Mouse (Mus musculus) layer of hippocampus, adult 9-10 months (tissue): ENCODE measurements around the gene Eif4e2.

Experiments used
- DNase-seq: peaks from one replicate; pipeline ENCODE4 v3.0.0; 2022; ENCODE audit warnings: low spot score

Eif4e2 gene

DNA sequence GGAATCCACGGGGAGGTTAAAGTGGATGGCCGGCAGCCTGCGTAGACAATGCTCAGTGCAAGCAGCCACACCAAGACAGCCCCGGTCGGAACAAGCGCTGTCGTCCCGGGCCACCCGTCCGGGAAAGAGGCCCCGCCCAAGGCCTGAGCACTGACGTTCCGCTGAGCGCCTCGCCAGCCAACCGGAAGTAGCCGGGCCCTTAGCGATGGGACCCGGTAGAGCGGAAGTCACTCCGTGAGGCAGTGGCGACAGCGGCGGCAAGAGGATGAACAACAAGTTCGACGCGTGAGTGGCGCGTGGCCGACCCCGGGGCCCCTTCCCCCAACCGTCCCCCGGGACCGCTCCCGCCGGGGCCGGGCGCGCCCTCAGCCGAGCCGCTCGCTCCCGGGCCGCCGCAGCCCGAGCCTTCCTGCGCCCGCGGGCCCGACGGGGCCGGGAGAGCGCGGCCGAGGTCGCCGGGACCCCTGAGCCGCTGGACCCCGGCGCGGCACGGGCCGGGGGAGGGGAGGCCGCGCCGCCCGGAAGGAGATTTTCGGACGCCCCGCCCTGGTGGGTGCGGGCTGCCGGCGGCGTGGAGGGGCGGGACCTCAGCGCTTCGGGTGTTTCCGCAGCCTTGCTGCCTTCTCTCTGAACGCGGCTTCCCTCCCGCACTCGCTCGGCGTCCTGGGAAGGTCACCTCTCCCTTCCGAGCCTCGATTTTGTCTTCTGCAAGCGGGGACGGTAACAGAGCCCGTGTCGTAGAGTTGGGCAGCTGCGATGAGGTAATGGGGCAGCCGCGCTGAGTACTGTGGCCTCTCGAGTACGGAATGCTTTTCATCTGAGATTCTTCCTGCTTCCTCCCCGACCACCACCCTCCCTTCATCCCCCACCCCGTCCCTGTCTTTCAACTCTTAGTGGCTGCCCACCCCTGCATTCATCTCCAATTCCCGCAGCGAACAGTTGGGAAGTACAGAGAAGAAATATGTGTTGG lies at the start of gene Eif4e2:
TSS of gene Eif4e2 (plus strand) at position 180 of the 970 bp plus-strand sequence.
- peak; percentile 80 for DNase-seq

DNA sequence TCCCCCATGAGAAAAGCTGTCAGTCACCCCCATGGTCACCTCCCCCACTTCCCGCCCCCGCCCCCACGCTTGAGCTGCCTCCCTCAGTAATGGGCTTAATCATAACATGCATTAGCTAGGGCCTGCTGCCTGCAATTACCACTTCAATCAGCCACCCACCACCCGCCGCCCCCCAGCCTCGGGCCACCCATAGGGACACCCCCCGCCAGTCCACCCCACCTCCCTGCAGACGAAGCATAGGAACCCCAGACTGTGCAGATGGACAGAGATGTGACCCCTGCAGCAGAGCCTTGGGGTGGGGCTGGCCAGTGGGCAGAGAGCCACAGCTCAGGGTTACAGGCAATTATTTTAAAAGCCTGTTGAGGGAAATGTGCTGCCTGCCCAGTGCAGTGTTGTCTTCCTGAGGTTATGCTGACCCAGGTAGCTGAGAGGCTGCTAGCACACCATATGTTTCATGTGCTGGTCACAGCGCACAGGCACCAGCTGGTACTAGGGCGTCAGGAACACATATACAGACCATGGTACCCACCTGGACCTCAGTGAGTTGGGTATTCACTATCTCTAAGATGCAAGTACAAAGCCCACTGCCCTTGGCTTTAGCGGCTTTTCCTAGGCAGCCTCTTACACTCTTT lies 49.4 kb upstream of the Eif4e2 start:
- DNase-seq, result no peak

DNA sequence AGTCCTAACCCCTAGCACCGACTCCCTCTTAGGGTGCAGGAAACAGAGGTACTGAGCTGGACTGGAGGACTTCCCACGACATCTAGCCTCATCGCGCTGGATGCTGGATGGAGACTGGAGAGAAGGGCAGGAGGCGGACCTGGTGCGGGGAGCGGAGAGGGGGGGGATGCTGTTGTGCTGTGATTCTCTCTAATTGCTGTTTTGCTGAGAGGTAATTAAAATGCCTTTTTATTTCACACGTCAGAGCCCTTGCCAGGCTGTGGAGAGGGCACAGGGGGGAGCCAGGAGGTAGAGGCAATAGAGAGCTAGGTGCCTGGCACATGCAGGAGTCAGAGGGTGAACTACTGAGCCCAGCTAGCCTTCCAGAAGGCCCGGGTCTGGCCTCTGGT lies 48.9 kb upstream of the Eif4e2 start:
- no peak for DNase-seq

DNA sequence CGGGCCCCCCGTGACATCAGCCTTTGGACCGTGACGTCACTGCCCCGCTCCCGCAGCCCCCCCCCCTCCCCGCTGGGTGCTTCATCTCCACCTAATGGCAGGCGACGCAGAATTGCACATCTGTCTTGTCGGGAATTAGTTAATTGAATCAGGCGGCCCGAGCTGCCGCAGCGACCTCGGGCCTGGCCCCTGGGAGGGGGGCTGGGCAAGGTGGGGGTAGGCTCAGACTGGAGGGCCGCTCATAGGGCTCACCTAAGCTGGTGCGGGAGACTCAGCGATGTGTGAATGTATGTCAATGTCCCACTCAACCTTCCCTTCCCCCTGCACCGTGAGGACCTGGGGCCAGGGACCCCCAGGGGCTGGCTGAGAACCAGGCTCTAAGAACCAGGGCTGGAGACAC lies 43.3 kb upstream of the Eif4e2 start:
- DNase-seq, result no peak

DNA sequence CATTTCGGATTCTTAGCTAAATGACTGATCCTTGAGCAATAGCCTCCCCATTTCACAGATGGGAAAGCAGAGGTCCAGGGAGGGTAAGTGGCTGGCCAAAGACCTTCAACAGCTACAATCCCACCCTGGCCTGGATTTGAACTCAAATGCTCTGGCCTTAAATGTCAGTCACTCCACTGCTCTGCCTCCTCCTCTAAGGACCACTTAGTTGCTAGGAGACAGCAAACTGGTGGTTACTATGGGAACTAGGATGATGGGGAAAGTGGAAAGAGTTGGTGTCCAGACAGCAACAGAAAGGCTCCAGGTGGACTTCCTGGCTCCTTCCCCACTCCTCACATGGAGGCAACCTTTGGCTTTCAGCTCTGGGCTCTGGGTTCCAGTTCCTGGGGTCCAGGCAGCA lies 42.4 kb upstream of the Eif4e2 start:
- no peak for DNase-seq

DNA sequence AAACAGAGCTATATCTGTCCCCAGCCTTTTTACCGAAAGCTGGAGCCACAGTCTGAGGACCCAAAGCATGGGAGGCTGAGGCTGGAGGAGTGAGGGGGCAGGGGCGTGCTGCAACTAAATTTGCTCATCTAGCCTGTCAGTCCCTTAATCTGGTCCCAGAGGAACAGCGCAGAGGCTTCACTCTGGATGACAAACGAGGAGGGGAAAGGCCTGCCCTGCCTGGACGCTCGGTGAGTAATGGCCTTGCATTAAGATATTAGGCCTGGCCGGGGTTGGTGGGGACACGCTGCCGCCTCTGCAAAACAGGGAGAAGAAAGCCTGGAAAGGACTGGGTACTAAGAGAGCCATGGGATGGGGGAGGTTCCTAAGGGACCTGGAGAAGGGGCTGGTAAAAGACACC lies 41.4 kb upstream of the Eif4e2 start:
- DNase-seq, result no peak

DNA sequence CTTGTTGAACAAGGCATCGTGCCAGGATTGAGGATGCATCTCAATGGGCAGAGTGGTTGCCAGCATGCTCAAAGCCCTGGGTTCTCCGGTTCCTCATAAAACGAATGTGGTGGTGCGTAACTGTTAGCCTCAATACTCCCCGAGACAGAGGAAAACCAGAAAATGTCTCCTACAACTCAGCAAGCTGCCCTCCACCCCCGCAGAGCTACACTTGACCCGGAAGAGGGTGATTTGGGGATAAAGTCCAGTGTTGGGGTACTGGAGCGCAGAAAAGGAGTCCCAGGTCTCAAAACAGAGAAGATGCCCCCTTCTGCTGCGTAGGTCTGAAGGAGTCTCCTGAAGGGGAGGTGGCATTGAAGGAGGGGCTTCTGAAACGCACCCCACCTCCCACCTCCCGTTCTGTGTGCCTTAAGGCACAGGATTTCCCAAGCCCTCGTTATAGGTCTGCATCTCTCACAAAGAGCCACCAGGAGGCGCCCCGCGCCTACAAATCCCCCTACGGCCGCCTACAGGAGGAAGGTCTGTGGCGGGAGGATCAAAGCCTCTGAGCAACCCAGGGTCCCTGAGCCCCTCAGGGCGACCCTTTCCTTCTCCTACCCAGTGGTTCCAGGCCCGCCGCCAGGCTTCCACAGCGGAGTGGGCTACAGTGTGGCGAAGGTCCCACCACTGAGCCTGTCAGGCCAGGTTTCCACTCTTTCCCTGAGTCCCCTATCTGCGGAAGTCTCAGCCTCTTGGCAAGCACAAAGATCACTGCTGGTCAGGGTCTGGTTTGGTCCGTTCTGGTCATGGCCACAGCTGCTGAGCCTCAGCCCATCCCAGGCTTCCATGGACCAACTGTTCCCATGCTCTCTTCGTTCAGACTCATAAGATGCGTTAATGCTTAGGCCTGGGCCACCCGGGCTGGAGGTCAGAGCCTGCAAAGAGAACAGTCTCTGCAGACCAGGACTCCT lies 39.4 kb upstream of the Eif4e2 start:
- DNase-seq, result no peak

DNA sequence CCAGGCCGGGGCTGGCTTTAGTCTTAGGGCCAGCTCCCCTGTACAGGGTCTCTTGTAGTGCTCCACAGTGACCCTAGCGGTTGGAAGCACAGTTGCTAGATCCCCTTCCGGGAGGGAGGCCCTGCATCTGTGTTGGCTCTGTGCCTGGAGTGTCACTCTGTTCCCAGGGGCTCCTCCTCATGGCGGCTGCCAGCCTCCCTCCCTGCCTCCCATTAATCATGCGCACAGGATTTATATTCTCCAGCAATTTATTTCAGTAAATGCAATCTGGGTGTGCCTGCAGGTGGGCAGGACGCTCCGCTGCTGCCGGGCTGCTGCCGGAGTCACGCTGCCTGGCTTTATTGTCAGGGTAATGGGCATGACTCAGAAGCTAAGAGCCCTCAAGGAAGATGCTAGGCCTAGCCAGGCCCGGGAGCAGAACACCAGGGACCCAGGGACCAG lies 37.8 kb upstream of the Eif4e2 start:
- no peak for DNase-seq

DNA sequence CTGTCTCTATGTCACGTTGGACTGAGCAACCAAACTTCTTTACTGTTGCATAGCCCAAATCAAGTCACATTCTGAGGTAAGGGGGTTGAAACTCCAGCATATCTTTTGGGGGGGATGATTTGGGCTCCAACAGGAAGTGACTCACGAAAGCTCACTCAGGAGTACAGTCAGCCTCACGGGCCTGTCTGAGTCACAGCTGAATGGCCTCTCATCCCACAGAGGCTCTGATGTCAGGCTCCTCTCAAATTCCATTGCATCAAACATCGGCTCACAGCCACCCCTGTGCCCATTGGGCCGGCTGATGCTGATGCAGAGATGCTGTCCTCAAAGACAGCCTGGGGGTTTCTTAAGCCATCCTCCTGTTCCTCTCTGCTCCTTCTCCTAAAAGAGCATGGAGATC lies 32.8 kb upstream of the Eif4e2 start:
- DNase-seq, result no peak

DNA sequence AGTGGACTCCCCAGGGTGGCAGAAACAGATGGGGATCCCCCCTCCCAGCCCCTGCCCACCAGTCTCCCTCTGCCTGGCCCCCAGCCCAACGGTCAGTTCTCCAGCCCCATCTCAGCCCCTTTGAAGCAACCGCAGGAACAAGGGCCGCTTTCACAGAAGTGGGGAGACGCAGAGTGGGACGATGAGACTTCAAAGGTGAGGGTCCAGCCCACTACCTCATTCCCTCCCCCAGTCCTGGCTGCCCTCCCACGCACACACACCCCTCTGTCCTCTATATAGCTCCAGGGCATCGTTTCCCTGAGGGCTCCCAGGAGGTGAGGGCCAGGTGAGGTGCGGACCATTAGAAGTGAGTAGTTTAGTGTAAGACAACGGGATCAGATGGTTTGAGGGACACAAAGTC lies 30.7 kb upstream of the Eif4e2 start, which contains the start of gene Prss56:
TSS of gene Prss56 (plus strand) at position 301 of the 400 bp plus-strand sequence.
- DNase-seq, result no peak

DNA sequence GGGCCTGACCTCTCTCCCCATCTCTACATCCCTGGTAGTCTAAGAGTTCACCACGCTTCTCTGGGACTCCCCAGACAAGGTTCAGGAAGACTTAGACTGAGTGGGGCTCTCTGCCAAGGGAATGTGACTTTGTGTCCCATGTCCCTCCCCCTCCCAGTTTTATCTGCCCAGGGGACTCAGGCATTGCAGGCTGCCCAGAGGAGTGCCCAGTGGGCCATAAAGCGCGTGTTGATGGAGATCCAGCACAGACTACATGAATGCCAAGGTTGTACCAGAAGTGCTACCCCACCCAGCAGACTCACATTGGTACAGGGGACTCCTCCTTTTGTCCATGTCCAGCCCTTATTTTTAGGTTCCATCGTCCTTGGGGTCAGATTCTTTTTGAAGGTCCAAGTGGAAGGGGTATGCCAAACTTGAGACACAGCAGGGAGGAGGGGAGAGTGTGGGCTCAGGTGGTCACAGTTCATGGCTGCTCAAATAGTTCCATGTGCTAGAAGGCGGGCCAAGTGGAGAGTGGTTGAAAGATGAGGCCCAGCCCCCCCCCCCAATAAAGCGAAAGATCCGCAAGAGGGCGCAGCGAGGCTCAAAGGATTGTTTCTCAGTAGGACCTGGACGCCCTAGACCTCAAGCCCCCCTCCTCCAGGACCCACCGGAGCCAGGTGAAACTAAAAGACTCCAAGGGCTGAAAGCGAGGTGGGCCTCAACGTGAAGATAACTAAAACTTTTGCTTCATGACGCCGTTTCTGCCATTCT lies 29.5 kb upstream of the Eif4e2 start:
- DNase-seq, result no peak

DNA sequence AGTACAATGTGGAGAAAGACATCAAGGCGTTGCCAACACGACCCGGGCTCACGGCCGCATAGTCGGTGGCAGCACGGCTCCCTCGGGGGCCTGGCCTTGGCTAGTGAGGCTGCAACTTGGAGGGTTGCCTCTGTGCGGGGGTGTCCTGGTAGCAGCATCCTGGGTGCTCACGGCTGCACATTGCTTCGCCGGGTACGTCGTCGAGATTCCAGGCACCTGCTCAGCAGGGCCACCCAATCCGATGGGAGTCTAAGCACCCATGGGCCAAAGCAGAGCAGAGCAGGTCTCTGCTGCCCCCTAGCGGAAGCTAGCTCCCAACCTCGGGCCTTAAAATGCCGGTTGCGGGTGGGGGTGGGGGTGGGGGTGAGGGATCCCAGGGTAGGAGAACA lies 29.0 kb upstream of the Eif4e2 start:
- peak; percentile 49 for DNase-seq

DNA sequence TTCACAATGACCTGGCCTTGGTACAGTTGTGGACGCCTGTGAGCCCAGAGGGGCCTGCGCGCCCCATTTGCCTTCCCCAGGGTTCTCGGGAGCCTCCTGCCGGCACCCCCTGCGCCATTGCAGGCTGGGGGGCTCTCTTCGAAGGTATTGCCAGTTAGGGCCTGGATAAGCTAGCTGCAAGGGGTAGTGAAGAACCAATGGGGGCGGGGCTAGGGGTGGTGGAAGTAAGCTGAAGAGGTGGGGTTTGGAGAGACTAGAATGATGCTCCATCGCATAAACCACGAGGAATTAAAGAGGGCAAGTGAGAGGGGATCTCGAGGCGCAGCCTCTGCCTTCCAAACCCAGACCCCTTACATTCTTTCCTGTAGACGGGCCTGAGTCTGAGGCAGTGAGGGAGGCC lies 28.2 kb upstream of the Eif4e2 start:
- DNase-seq, result no peak

DNA sequence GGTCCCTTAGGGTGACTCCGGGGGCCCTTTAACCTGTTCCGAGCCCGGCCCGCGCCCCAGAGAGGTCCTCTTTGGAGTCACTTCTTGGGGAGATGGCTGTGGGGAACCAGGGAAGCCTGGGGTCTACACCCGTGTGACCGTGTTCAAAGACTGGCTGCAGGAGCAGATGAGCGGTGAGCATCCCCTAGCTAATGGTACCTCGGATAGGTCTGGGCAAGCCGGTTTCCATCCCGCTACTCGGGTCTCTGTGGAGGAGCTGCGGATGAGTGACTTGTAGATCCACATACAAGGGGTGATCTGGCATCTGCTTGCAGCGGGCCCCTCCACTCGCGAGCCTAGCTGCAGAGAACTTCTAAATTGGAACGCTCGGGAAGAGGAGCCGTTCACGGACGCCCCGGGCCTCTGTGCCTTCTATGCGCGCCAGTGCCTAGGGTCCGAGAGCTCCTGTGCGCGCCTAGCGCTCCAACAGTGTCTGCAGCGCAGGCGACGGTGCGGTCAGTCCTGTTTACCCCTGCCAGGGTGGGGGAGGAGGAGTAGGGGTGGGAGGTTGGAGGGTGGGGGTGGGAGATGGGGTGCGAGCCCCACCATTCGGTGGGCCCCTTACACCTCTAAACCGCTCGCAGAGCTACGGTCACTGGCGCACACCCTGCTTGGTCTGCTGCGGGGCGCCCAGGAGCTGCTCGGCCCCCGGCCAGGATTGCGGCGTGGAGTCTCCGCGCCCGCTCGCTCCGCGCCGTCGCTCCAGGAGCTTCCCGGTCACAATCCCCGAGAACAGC lies 27.3 kb upstream of the Eif4e2 start:
- DNase-seq, result no peak

DNA sequence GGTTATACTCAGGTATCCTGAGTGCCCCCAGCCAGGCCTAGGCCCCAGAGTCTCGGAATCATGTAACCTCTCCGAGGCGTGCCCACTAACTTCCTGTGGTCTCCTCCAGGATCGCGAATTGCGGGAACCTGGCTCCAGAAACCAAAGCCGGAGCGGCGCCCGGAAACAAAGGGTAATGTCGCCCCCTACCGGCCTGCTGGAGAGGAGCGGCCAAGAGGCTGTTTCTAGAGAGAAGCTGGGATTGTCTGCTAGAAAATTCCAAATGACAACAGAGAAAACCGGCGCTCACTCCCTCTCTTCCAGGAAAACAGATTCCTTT lies 26.7 kb upstream of the Eif4e2 start:
- no peak for DNase-seq

DNA sequence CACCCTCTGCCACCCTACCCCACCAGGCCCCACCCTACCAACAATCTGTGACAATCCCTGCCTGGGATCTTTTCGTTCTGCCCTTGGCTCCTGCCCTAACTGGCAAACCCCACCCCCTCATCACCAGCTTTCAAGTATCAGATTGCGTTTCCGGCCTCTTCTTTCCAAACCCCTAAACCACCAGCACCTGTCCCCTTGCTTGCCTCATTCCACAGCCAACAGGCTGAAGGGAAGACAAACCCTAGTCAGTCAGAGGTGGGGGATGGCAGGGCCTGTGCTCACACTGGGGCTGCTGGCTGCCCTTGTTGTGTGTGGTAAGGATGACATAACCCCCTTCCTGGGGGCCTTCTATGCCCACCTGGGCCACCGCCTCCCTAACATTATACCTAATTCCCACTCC lies 23.3 kb upstream of the Eif4e2 start, which contains the start of gene Chrnd:
TSS of gene Chrnd (plus strand) at position 179 of the 400 bp plus-strand sequence.
- DNase-seq, result no peak

DNA sequence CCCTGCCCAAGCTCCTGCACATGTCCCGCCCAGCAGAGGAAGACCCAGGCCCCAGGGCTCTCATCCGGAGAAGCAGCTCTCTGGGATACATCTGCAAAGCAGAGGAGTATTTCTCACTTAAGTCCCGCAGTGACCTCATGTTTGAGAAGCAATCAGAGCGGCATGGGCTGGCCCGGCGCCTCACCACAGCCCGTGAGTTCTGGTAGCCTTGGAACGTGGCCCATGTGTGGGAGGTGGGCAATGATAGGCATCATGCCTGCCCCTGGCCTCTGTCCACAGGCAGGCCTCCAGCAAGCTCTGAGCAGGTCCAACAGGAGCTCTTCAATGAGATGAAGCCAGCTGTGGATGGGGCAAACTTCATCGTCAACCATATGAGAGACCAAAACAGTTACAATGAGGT lies 16.4 kb upstream of the Eif4e2 start:
- no peak for DNase-seq

DNA sequence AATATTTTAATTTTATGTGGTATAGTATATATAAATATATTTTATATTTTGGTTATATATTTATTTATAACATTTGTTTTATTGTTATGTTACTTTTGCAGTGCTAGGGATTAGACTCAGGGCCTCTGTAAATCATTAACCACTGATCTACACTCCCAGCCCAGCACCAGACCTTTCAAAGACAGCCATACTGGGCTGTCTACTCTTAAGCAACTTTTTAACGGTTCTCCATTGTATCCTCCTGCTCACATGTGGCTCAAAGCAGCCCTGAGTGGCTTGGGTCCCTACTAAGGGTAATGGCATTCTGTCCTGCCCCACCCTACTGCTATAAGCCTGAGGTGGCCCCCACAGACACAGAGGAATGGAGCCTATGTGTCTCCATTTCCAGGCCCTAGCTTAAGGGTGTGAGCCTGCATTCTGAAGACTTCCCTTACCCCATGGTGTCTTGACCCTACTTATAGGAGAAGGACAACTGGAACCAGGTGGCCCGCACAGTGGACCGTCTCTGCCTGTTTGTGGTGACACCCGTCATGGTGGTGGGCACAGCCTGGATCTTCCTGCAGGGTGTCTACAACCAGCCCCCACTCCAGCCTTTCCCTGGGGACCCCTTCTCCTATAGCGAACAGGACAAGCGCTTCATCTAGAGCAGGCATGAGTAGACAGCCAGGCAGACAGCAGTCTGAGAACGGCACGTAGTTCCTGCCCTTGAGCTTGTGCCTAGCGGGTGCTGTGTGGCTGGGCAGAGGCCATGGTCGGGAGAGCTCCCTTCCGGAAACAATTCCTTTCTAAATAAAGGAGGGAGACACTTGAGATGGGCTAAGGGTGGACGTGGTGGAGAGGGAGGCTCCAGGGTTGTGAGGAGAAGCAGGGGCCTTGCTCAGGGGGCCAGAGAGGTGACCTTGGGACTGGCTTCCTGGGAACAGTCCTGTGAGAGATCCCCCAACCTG lies 15.3 kb upstream of the Eif4e2 start:
- no peak for DNase-seq

DNA sequence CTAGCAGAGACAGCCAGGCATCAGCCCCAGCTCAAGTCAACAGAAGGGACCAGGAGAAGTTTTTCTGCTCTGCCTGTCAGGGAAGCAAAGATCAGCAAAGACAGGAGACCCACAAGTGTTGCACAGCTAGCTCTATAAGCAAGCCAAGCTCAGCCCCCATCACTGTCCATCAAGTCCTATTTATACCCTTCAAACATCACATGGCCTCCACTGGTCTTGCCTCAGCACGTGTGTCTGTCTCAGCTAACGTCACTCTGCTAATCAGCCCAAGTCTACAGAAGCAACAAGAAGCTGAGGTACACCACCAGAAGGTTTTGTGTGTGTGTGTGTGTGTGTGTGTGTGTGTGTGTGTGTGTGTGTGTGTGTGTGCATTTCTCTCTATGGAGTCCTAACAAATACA lies 12.9 kb upstream of the Eif4e2 start:
- DNase-seq, result no peak

DNA sequence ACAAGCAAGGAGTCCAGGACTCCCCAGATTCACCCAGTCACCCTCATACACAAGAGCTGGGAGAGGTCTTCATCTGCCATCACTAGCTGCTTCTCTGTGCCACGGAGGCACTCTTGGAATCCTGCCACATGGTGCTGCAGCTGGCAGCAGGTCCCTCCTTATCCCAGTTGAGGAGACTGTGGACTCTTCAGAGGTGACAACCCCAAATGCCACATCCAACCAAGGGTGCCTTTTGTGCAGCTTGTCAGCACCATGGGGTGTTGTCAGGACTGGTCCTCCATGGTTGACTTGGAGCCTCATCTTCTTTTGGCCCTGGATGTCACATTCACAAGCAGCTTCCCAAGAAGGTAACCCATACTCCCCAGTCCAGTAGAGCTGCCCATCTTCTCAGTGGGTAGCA lies 11.9 kb upstream of the Eif4e2 start:
- no peak for DNase-seq
